Mouse (Mus musculus) liver, embryonic 11.5 days (tissue): ENCODE data around the gene Gpr108. TPM values are rescaled to one million over a fixed set of nuclear protein-coding genes. Genes with fewer than 3 reads are reported as not detected.
A peak's percentile ranks its signal among the peaks of the same experiment; 100 is the strongest.

Experiments
- ATAC-seq: fragments of 200-750 bp; cut with Nextera tagmentation; replicated peaks from 2 replicates; pipeline ENCODE4 v1.8.0; 2017; ENCODE audit warnings: moderate number of reproducible peaks, mild to moderate bottlenecking, moderate TSS enrichment, moderate library complexity; ENCODE audit not compliant: low FRiP score
- DNase-seq: peaks from one replicate; pipeline ENCODE4 v3.0.0-alpha.2; 2017; ENCODE audit warnings: low spot score
- H3K27ac ChIP-seq: fragments of 300-500 bp; sonication (generic); 2 replicates; pipeline ENCODE4 v1.5.1; 2014; ENCODE audit warnings: mild to moderate bottlenecking, low read depth, low read length, control low read depth
- H3K27me3 ChIP-seq: fragments of 300-500 bp; sonication (generic); replicated peaks from 2 replicates; pipeline ENCODE4 v1.6.1; 2014; ENCODE audit warnings: low read length, mixed read lengths; ENCODE audit not compliant: control insufficient read depth, insufficient read depth
- H3K36me3 ChIP-seq: fragments of 300-500 bp; sonication (generic); 2 replicates; pipeline ENCODE4 v1.6.1; 2014; ENCODE audit warnings: mild to moderate bottlenecking, low read length, moderate library complexity, mixed read lengths; ENCODE audit not compliant: control insufficient read depth, insufficient read depth
- H3K4me1 ChIP-seq: fragments of 300-500 bp; sonication (generic); replicated peaks from 2 replicates; pipeline ENCODE4 v1.6.1; 2014; ENCODE audit warnings: low read length, mixed read lengths; ENCODE audit not compliant: control insufficient read depth, insufficient read depth
- H3K4me2 ChIP-seq: fragments of 300-500 bp; sonication (generic); 2 replicates; pipeline ENCODE4 v1.6.1; 2014; ENCODE audit warnings: mild to moderate bottlenecking, control low read depth, moderate library complexity
- H3K4me3 ChIP-seq: fragments of 300-500 bp; sonication (generic); 2 replicates; pipeline ENCODE4 v1.5.1; 2014; ENCODE audit warnings: low read depth, low read length, control low read depth
- H3K9ac ChIP-seq: fragments of 300-500 bp; sonication (generic); 2 replicates; pipeline ENCODE4 v1.6.1; 2014; ENCODE audit warnings: low read depth, low read length, control low read depth
- H3K9me3 ChIP-seq: fragments of 300-500 bp; sonication (generic); 2 replicates; pipeline ENCODE4 v1.6.1; 2016; ENCODE audit warnings: low read length, inconsistent platforms, mixed read lengths; ENCODE audit not compliant: control insufficient read depth
- WGBS: fragments of 180-500 bp; shearing (Covaris S2); extraction: QIAGEN DNeasy Blood & Tissue Kit; methylation state at CpG from one replicate; pipeline ENCODE4 v1.1.7; 2014; 5-methylcytosine and 5-hydroxymethylcytosine counted together
- polyA plus RNA-seq: library from polyadenylated mRNA; unstranded; fragments of >200 nt; fragmentation: Nextera tagmentation; extraction: Ambion mirVana; gene quantifications from 2 replicates; pipeline ENCODE4 v1.2.1, GENCODE M21; 2014

Gene Gpr108
- polyA plus RNA-seq, 1 experiment from 2014 or later: 30.7 TPM

DNA sequence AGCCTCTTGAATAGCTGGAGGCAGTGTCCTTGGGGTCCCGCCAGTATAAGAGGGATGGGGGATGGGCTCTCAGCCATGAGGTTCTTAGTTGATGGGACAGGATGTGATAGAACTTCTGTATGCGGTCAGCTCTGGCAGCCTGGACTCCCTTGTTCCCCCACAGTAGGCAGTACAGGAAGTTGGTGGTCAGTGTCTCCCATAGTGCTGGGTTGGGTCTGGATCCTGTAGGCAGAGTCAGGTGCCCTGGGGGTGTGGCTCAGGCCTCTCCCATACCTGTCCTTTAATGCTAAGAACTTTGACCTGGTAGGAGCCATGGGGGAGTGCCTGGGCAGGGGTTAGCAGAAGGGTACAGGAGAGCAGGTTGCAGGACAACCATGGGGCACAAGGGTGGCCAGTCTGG lies 15.9 kb upstream of the Gpr108 start:
- WGBS: 55% methylated on average over 2 of the region's 2 CpGs
- Histone ChIP-seq H3K4me2 (no peak overlapping the region), H3K4me3 (no peak overlapping the region), H3K4me1 (peaks cover 12% of the 10 kb centered on the region), H3K27ac (no peak overlapping the region), H3K9me3 (no peaks in the 10 kb centered on the region), H3K36me3 (peaks cover 10% of the 10 kb centered on the region; the same call in 1 of the 2 replicates), H3K9ac (no peak overlapping the region), H3K27me3 (no peaks in the 10 kb centered on the region)
- DNase-seq (no peak), ATAC-seq (0 out of 2 replicates have a peak, but pooled peaks have one; percentile 21)

DNA sequence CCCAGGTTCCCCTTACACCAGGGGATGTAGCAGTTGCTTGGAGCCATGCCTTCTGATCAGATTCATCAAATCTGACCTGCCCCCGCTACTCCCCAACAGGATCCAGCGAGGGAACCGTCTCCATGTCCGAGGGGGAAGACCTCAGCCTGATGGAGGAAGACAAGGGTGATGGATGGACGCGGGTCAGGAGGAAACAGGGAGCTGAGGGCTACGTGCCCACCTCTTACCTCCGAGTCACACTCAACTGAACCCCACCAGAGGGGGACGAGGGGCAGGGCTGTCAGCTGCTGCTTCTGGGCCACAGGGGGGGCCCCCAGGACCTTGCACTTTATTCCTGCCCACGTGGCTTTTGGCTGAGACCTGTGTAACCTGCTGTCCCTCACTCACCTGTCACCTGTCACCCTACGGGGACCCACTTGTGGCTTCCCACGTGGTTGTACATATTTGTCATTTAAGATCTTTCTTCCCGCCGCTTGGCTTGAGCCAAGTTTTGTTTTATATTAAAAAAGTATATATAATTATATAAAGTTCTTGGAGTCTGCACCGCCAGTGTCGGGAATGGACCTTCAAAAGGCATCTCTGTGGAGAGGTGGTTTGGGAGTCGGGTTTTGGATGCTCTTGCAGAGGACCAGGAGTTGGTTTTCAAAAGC lies 14.8 kb upstream of the Gpr108 start:
- 86% methylated on average over 17 of the region's 17 CpGs for WGBS
- no peak overlapping the region for H3K27ac ChIP-seq
- H3K9ac ChIP-seq: no peak overlapping the region
- H3K4me3 ChIP-seq: no peak overlapping the region
- H3K36me3 ChIP-seq: peaks cover 14% of the 10 kb centered on the region; the same call in 1 of the 2 replicates
- H3K27me3 ChIP-seq: no peaks in the 10 kb centered on the region
- H3K9me3 ChIP-seq: no peaks in the 10 kb centered on the region
- no peak for DNase-seq
- no peak for ATAC-seq
- H3K4me2 ChIP-seq: no peak overlapping the region
- H3K4me1 ChIP-seq: peaks cover 12% of the 10 kb centered on the region

DNA sequence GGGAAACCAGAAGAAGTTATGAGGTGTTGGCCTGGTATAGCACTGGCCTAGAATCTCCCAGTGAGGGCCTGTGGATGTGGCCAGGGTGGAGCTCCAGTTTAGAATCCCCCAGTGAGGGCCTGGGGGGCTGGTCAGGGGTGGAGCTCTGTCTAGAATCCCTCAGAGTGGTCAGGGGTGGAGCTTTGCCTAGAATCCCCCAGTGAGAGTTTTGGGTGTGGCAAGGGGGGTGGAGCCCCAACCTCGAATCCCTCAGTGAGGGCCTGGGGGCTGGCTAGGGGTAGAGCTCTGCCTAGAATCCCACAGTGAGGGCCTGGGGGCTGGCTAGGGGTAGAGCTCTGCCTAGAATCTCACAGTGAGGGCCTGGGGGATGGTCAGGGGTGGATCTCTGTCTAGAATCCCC lies 13.6 kb upstream of the Gpr108 start:
- no peak; the same call in 1 of the 2 replicates for ATAC-seq
- Histone ChIP-seq H3K36me3 (peaks cover 16% of the 10 kb centered on the region; the same call in 1 of the 2 replicates), H3K9me3 (no peaks in the 10 kb centered on the region)

DNA sequence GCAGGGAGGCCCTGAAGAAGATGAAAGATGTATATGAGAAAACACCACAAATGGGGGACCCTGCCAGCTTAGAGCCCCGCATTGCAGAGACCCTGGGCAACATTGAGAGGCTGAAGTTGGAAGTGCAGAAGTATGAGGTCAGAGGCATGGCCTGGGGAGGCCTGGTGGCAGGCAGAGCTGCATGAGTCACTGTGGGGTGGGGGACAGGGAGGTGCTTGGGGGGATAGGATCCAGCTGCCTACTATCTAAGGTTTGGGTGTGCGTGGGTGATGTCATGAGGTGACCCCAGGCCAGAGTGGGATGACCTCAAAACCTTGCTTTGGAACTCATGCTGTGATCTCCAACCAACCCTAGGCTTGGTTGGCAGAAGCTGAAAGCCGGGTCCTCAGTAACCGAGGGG lies 13.0 kb upstream of the Gpr108 start:
- Histone ChIP-seq H3K36me3 (peaks cover 16% of the 10 kb centered on the region; the same call in 1 of the 2 replicates), H3K4me3 (no peak overlapping the region), H3K27ac (no peak overlapping the region), H3K4me1 (peaks cover 12% of the 10 kb centered on the region), H3K9me3 (no peaks in the 10 kb centered on the region), H3K9ac (no peak overlapping the region), H3K27me3 (no peaks in the 10 kb centered on the region), H3K4me2 (no peak overlapping the region)
- WGBS: 90% methylated on average over 4 of the region's 4 CpGs
- DNase-seq (no peak), ATAC-seq (no peak)

More for the DNA sequence above, 13.6 kb upstream of the Gpr108 start:
- Histone ChIP-seq H3K27ac (no peak overlapping the region), H3K27me3 (no peaks in the 10 kb centered on the region), H3K4me1 (peaks cover 12% of the 10 kb centered on the region), H3K9ac (no peak overlapping the region), H3K4me3 (no peak overlapping the region), H3K4me2 (no peak overlapping the region)
- DNase-seq: no peak
- WGBS: 30% methylated on average over 1 of the region's 1 CpGs

- no peak overlapping the region for H3K4me3 ChIP-seq
- peaks cover 12% of the 10 kb centered on the region for H3K4me1 ChIP-seq
- H3K27me3 ChIP-seq: no peaks in the 10 kb centered on the region
- H3K9me3 ChIP-seq: no peaks in the 10 kb centered on the region
- WGBS: 85% methylated on average over 9 of the region's 9 CpGs
- peaks cover 16% of the 10 kb centered on the region; the same call in 1 of the 2 replicates for H3K36me3 ChIP-seq
- H3K9ac ChIP-seq: no peak overlapping the region
- H3K27ac ChIP-seq: no peak overlapping the region
- ATAC-seq (no peak), DNase-seq (no peak)
- H3K4me2 ChIP-seq: no peak overlapping the region
Measured at GRCm38 (mm10) chr17:57260351-57260750, 12.1 kb upstream of the Gpr108 start.

GRCm38 (mm10) chr17:57259742-57260141 lies 11.5 kb upstream of the Gpr108 start:
- Histone ChIP-seq H3K9ac (no peak overlapping the region), H3K9me3 (no peaks in the 10 kb centered on the region), H3K4me1 (peaks cover 8% of the 10 kb centered on the region), H3K27me3 (no peaks in the 10 kb centered on the region), H3K27ac (no peak overlapping the region), H3K36me3 (peaks cover 18% of the 10 kb centered on the region; the same call in 1 of the 2 replicates), H3K4me3 (no peak overlapping the region), H3K4me2 (no peak overlapping the region)
- 91% methylated on average over 8 of the region's 8 CpGs for WGBS
- no peak for ATAC-seq
- DNase-seq: no peak

DNA sequence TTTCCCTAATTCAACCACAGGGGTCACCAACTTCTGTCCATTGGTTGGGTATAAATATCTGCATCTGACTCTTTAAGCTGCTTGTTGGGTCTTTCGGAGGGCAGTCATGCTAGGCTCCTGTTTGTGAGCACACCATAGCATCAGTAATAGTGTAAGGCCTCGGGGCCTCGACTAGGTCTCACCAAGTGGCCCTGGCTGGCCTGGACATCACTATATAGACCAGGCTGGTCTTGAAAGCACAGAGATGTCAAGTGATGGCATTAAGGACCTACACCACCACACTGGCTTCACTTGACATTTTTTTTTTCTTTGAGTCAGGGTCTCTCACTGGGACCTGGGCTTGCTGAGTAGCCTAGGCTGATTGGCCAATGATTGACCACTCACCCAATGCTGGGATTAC lies 9.9 kb upstream of the Gpr108 start:
- Histone ChIP-seq H3K27me3 (no peaks in the 10 kb centered on the region), H3K36me3 (peaks cover 28% of the 10 kb centered on the region), H3K4me1 (peaks cover 2% of the 10 kb centered on the region; the same call in 1 of the 2 replicates), H3K4me3 (no peak overlapping the region), H3K9ac (no peak overlapping the region), H3K4me2 (no peak overlapping the region), H3K9me3 (no peaks in the 10 kb centered on the region), H3K27ac (no peak overlapping the region)
- 90% methylated on average over 3 of the region's 3 CpGs for WGBS
- DNase-seq (no peak), ATAC-seq (no peak)

DNA sequence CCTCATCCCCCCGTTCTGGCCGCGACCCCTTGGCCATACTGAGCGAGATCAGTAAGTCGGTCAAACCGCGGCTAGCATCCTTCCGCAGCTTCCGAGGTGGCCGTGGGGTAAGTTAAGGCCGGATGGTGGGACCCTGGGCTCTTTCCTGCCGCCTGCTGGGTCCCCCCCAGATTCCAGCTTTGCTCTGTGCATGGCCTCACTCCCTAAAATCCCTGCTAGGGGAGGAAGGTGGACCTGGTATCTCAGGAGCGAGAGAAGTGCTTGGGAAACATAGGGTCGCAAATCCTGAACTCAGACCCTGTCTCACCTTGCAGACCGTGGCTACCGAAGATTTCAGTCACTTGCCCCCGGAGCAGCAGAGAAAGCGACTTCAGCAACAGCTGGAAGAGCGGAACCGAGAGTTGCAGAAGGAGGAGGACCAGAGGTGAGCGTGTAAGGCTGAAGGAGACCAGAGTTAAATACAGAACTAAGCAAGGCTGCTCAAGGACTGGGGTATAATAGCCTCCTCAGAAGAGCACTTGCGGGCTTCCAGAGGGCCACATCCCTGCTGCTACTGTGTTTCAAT lies 8.8 kb upstream of the Gpr108 start:
- 92% methylated on average over 22 of the region's 22 CpGs for WGBS
- no peaks in the 10 kb centered on the region for H3K27me3 ChIP-seq
- no peak for DNase-seq
- no peak overlapping the region for H3K4me2 ChIP-seq
- H3K9ac ChIP-seq: no peak overlapping the region
- H3K27ac ChIP-seq: no peak overlapping the region
- H3K4me1 ChIP-seq: peaks cover 2% of the 10 kb centered on the region; the same call in 1 of the 2 replicates
- ATAC-seq: no peak
- H3K4me3 ChIP-seq: no peak overlapping the region
- peaks cover 26% of the 10 kb centered on the region for H3K36me3 ChIP-seq
- no peaks in the 10 kb centered on the region for H3K9me3 ChIP-seq

GRCm38 (mm10) chr17:57255354-57255753 lies 7.1 kb upstream of the Gpr108 start:
- Histone ChIP-seq H3K9me3 (no peaks in the 10 kb centered on the region), H3K4me3 (no peak overlapping the region), H3K4me2 (no peak overlapping the region), H3K36me3 (peaks cover 20% of the 10 kb centered on the region), H3K9ac (no peak overlapping the region), H3K27me3 (no peaks in the 10 kb centered on the region), H3K27ac (no peak overlapping the region), H3K4me1 (peaks cover 7% of the 10 kb centered on the region; the same call in 1 of the 2 replicates)
- no peak for DNase-seq
- WGBS: 90% methylated on average over 14 of the region's 14 CpGs
- ATAC-seq: no peak
